Mouse (Mus musculus) A20 (cell line): ENCODE results near the gene Vmac.

Experiments used
- DNase-seq: peaks from one replicate; pipeline ENCODE4 v3.0.0-alpha.2; 2011; ENCODE audit warnings: low read depth, low spot score

Vmac gene

GRCm38 (mm10) chr17:56688045-56688444, 29.8 kb downstream of the Vmac start:
- no peak for DNase-seq

- DNase-seq: peak; percentile 59
Observed at GRCm38 (mm10) chr17:56686801-56687200, 31.0 kb downstream of the Vmac start.

- DNase-seq: no peak
Observed at GRCm38 (mm10) chr17:56684649-56685048, 33.2 kb downstream of the Vmac start.

GRCm38 (mm10) chr17:56683546-56684140, 34.2 kb downstream of the Vmac start:
- peak; percentile 64 for DNase-seq

- DNase-seq: no peak
Observed at GRCm38 (mm10) chr17:56682880-56683279, 34.9 kb downstream of the Vmac start.

- no peak for DNase-seq
Observed at GRCm38 (mm10) chr17:56681791-56682190, 36.0 kb downstream of the Vmac start.

- DNase-seq: peak; percentile 42
Observed at GRCm38 (mm10) chr17:56673647-56674416, 44.0 kb downstream of the Vmac start.

- peak; percentile 100 for DNase-seq
Observed at GRCm38 (mm10) chr17:56672941-56673646, 44.7 kb downstream of the Vmac start, which contains the start of gene Ranbp3. Ranbp3 (plus strand) TSS chr17:56673294.

- DNase-seq: no peak
Observed at GRCm38 (mm10) chr17:56669766-56670165, 48.1 kb downstream of the Vmac start.

- DNase-seq: peak; percentile 81
Observed at GRCm38 (mm10) chr17:56668384-56669144, 49.3 kb downstream of the Vmac start.

GRCm38 (mm10) chr17:56667591-56667990, 50.2 kb downstream of the Vmac start:
- no peak for DNase-seq

- DNase-seq: no peak
Observed at GRCm38 (mm10) chr17:56666384-56666783, 51.4 kb downstream of the Vmac start.

- DNase-seq: no peak
Observed at GRCm38 (mm10) chr17:56664333-56664732, 53.5 kb downstream of the Vmac start.
